Mouse (Mus musculus): ENCODE measurements around the gene Cltb. TPM values are rescaled to one million over a fixed set of nuclear protein-coding genes. Genes with fewer than 3 reads are reported as not detected.

The Cltb gene
- polyA plus RNA-seq, 1 experiment from 2014 or later: 154 TPM

- ATAC-seq: no peak
Measured at GRCm38 (mm10) chr13:54582126-54582525, 29.0 kb downstream of the Cltb start.

GRCm38 (mm10) chr13:54581385-54581784, 29.8 kb downstream of the Cltb start:
- no peaks in the 10 kb centered on the region for H3K9me3 ChIP-seq (ENCODE audit: control insufficient read depth)
- no peak overlapping the region for H3K4me3 ChIP-seq (ENCODE audit: low read depth, low read length)
- ATAC-seq: no peak
- TF ChIP-seq CTCF (IDR thresholded peaks at IDR 0.05; ENCODE audit: low read depth): no peak
- no peaks in the 10 kb centered on the region for H3K27me3 ChIP-seq (replicated peaks; ENCODE audit: control insufficient read depth, insufficient read depth, low read length)
- H3K4me1 ChIP-seq (replicated peaks; ENCODE audit: control insufficient read depth, insufficient read depth, low read length): no peaks in the 10 kb centered on the region; the same call in 1 of the 2 replicates
- H3K27ac ChIP-seq (ENCODE audit: low read depth, low read length): no peak overlapping the region
- H3K4me2 ChIP-seq (replicated peaks; ENCODE audit: low read depth): no peak overlapping the region
- WGBS: 48% methylated on average over 2 of the region's 2 CpGs
- no peak overlapping the region for H3K9ac ChIP-seq (ENCODE audit: low read depth, low read length)
- peaks cover 38% of the 10 kb centered on the region for H3K36me3 ChIP-seq (ENCODE audit: control insufficient read depth, insufficient read depth)

More at GRCm38 (mm10) chr13:54582126-54582525, 29.0 kb downstream of the Cltb start:
- Histone ChIP-seq H3K27ac (ENCODE audit: low read depth, low read length) (peak overlapping the region; percentile 50; the same call in 1 of the 2 replicates), H3K9me3 (ENCODE audit: control insufficient read depth) (no peaks in the 10 kb centered on the region), H3K4me1 (replicated peaks; ENCODE audit: control insufficient read depth, insufficient read depth, low read length) (no peaks in the 10 kb centered on the region; the same call in 1 of the 2 replicates), H3K9ac (ENCODE audit: low read depth, low read length) (no peak overlapping the region), H3K4me2 (replicated peaks; ENCODE audit: low read depth) (no peak overlapping the region), H3K27me3 (replicated peaks; ENCODE audit: control insufficient read depth, insufficient read depth, low read length) (no peaks in the 10 kb centered on the region), H3K36me3 (ENCODE audit: control insufficient read depth, insufficient read depth) (peaks cover 34% of the 10 kb centered on the region), H3K4me3 (ENCODE audit: low read depth, low read length) (no peak overlapping the region)
- 57% methylated on average over 10 of the region's 10 CpGs for WGBS
- no peak for TF ChIP-seq CTCF (IDR thresholded peaks at IDR 0.05; ENCODE audit: low read depth)

- no peak for TF ChIP-seq CTCF (IDR thresholded peaks at IDR 0.05; ENCODE audit: low read depth)
- no peaks in the 10 kb centered on the region for H3K27me3 ChIP-seq (replicated peaks; ENCODE audit: control insufficient read depth, insufficient read depth, low read length)
- peaks cover 5% of the 10 kb centered on the region; the same call in 1 of the 2 replicates for H3K4me1 ChIP-seq (replicated peaks; ENCODE audit: control insufficient read depth, insufficient read depth, low read length)
- H3K4me3 ChIP-seq (ENCODE audit: low read depth, low read length): no peak overlapping the region
- H3K36me3 ChIP-seq (ENCODE audit: control insufficient read depth, insufficient read depth): peaks cover 22% of the 10 kb centered on the region; the same call in 1 of the 2 replicates
- ATAC-seq: no peak
- no peak overlapping the region for H3K9ac ChIP-seq (ENCODE audit: low read depth, low read length)
- no peaks in the 10 kb centered on the region for H3K9me3 ChIP-seq (ENCODE audit: control insufficient read depth)
- H3K27ac ChIP-seq (ENCODE audit: low read depth, low read length): no peak overlapping the region
- no peak overlapping the region for H3K4me2 ChIP-seq (replicated peaks; ENCODE audit: low read depth)
- 81% methylated on average over 21 of the region's 21 CpGs for WGBS
Measured at GRCm38 (mm10) chr13:54577652-54578507, 33.3 kb downstream of the Cltb start.

- Histone ChIP-seq H3K9ac (ENCODE audit: low read depth, low read length) (peak overlapping the region; percentile 64), H3K27me3 (replicated peaks; ENCODE audit: control insufficient read depth, insufficient read depth, low read length) (no peaks in the 10 kb centered on the region), H3K4me1 (replicated peaks; ENCODE audit: control insufficient read depth, insufficient read depth, low read length) (0 out of 2 replicates have a peak, but pooled peaks cover 5% of the 10 kb centered on the region), H3K4me3 (ENCODE audit: low read depth, low read length) (peak overlapping the region; percentile 66), H3K4me2 (replicated peaks; ENCODE audit: low read depth) (peak overlapping the region; percentile 74), H3K36me3 (ENCODE audit: control insufficient read depth, insufficient read depth) (peaks cover 14% of the 10 kb centered on the region; the same call in 1 of the 2 replicates), H3K9me3 (ENCODE audit: control insufficient read depth) (no peaks in the 10 kb centered on the region), H3K27ac (ENCODE audit: low read depth, low read length) (peak overlapping the region; percentile 50)
- ATAC-seq: no peak
- no peak for TF ChIP-seq CTCF (IDR thresholded peaks at IDR 0.05; ENCODE audit: low read depth)
- WGBS: 2% methylated on average over 19 of the region's 19 CpGs
Measured at GRCm38 (mm10) chr13:54575489-54575888, 35.7 kb downstream of the Cltb start.

- WGBS: under 1% methylated on average over 55 of the region's 55 CpGs
- no peaks in the 10 kb centered on the region for H3K9me3 ChIP-seq (ENCODE audit: control insufficient read depth)
- H3K36me3 ChIP-seq (ENCODE audit: control insufficient read depth, insufficient read depth): peaks cover 14% of the 10 kb centered on the region; the same call in 1 of the 2 replicates
- peak; percentile 78 for ATAC-seq
- H3K4me3 ChIP-seq (ENCODE audit: low read depth, low read length): peak within 1 kb of the TSS; percentile 66
- 0 out of 2 replicates have a peak, but pooled peaks cover 5% of the 10 kb centered on the region for H3K4me1 ChIP-seq (replicated peaks; ENCODE audit: control insufficient read depth, insufficient read depth, low read length)
- no peaks in the 10 kb centered on the region for H3K27me3 ChIP-seq (replicated peaks; ENCODE audit: control insufficient read depth, insufficient read depth, low read length)
- TF ChIP-seq CTCF (IDR thresholded peaks at IDR 0.05; ENCODE audit: low read depth): peak; percentile 53
- peak within 1 kb of the TSS; percentile 50 for H3K27ac ChIP-seq (ENCODE audit: low read depth, low read length)
- peak within 1 kb of the TSS; percentile 64 for H3K9ac ChIP-seq (ENCODE audit: low read depth, low read length)
- H3K4me2 ChIP-seq (replicated peaks; ENCODE audit: low read depth): peak within 1 kb of the TSS; percentile 74
Measured at GRCm38 (mm10) chr13:54574854-54575481, 36.2 kb downstream of the Cltb start, which contains the start of gene Arl10. Arl10 (plus strand) TSS chr13:54575015.

GRCm38 (mm10) chr13:54572621-54573020, 38.5 kb downstream of the Cltb start:
- WGBS: 81% methylated on average over 4 of the region's 4 CpGs
- ATAC-seq: no peak
- no peak overlapping the region for H3K9ac ChIP-seq (ENCODE audit: low read depth, low read length)
- H3K27ac ChIP-seq (ENCODE audit: low read depth, low read length): no peak overlapping the region
- H3K36me3 ChIP-seq (ENCODE audit: control insufficient read depth, insufficient read depth): peaks cover 11% of the 10 kb centered on the region; the same call in 1 of the 2 replicates
- no peaks in the 10 kb centered on the region for H3K9me3 ChIP-seq (ENCODE audit: control insufficient read depth)
- TF ChIP-seq CTCF (IDR thresholded peaks at IDR 0.05; ENCODE audit: low read depth): no peak
- no peak overlapping the region for H3K4me3 ChIP-seq (ENCODE audit: low read depth, low read length)
- H3K27me3 ChIP-seq (replicated peaks; ENCODE audit: control insufficient read depth, insufficient read depth, low read length): no peaks in the 10 kb centered on the region
- H3K4me2 ChIP-seq (replicated peaks; ENCODE audit: low read depth): no peak overlapping the region
- 0 out of 2 replicates have a peak, but pooled peaks cover 5% of the 10 kb centered on the region for H3K4me1 ChIP-seq (replicated peaks; ENCODE audit: control insufficient read depth, insufficient read depth, low read length)
